Mouse (Mus musculus) ovary, adult 10 weeks (tissue): ENCODE results near the gene Lpar1. TPM values are rescaled to one million over a fixed set of nuclear protein-coding genes. Genes with fewer than 3 reads are reported as not detected.

Experiments
- polyA plus RNA-seq: library from polyadenylated mRNA; stranded (reverse); fragments of 350-450 nt; fragmentation: Illumina TruSeq; extraction: RNeasy Lipid Tissue Mini Kit (QIAGEN cat#74804); gene quantifications from one replicate; pipeline ENCODE4 v1.2.3, GENCODE M21; 2014

Gene Lpar1
- polyA plus RNA-seq, result 26.4 TPM

DNA sequence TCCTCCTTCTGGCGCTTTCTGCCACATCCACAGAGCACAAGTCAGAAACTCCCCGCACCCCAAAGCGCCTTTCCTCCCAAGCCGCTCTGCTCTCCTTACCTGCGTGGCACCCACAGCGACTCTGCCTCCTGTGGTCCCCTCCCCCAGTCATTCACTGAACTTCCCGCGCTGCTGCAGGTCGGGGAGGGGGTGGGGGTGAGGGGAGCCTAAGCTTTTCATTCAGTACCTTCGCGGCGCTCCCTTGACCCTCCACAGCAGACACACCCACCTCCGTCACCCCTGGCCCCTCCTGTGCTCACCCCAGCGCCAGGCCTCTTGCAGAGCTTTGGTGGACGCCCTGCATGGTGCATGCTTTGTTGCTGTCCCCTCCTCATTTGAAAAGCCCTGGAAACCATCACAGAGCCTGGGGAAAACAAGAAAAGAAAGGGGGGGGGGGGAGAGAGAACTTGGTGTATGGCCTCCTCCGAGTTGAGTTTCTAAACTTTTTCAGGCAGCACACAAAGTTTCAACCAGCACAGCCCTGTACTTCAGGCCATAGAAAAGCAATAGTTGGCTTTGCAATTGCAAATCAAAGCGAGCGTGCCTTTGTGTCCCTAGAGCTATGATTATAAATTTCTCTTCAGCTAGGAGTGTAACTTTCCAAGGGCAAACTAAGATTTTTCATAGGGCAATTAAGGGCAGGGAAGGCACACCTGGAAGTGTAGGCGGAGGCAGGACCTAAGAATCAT, at the start of gene Lpar1:
Gene Lpar1 (minus strand): TSS at position 268 of the 728 bp plus-strand sequence.

Other genes with a start within 250 kb of the Lpar1 start
- gene Olfr267, start 233.8 kb upstream of the Lpar1 start, polyA plus RNA-seq, result not detected